Mouse (Mus musculus): Measurements from ENCODE around the gene Zfhx3. TPM values are rescaled to one million over a fixed set of nuclear protein-coding genes. Genes with fewer than 3 reads are reported as not detected.

Gene Zfhx3
- polyA plus RNA-seq, 1 experiment from 2014 or later = 4.3 TPM

DNA sequence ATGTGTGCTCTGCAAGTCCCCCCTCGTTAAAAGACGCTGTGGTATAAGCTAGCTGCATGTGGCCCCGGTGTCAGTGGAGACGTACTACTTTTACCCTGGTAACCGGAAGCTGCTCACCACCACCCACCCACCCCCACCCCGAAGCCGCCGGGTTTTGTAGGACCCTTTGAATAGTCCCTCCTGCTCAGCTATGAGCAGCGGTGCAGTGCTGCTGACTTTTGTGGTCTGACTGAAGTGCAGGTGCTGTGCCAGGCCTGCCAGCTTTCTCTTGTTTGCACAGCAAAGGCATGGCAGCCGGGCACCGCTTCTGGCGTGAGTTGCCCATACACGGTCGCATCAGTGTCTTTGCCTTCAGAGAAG is 944.8 kb downstream of the Zfhx3 start:
- CTCF ChIA-PET = interaction anchor here (0.8 to 2.8 kb wide), 15 partner anchors 10 to 235 kb away, joined by 3 to 21 read pairs (median 3); no protein-coding TSS in a partner anchor
- POLR2A ChIA-PET = interaction anchor here (0.6 to 1.4 kb wide), 3 partner anchors 9 to 303 kb away, joined by 3 to 4 read pairs (median 4); no protein-coding TSS in a partner anchor
- H3K27me3 ChIP-seq = no peaks in the 10 kb centered on the region
- DNase-seq (ENCODE audit: low read depth, low spot score) (no peak), ATAC-seq (no peak)
- in situ Hi-C loops (cut with MboI; ENCODE audit: low pct_unique_long_range_greater_than_20kb) = no loop called here
- no peak for TF ChIP-seq CTCF (IDR thresholded peaks at IDR 0.05)

DNA sequence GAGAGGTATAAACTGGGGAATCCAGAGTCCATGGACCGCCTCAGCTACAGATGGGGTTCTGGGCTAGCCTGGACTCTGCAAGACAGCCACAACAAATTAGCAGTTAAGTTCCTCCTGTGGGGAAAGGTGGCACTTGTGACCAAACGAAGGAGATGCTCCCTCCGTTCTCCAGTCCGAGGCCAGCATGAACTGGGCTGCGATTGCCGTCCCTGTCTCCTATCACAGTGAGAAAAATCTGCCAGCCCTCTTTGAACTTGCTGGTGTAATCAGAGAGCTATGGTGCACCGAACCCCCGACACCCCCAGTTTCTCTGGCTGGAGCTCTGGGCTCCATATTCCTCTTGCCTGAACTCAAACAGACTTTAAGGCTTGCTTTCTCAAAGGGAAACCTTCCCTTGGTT is 945.4 kb downstream of the Zfhx3 start:
- H3K27me3 ChIP-seq = no peaks in the 10 kb centered on the region
- ATAC-seq (no peak), DNase-seq (ENCODE audit: low read depth, low spot score) (no peak)
- ChIA-PET CTCF (interaction anchor here (1.1 to 2.8 kb wide), 2 partner anchors 9 to 10 kb away, joined by 3 to 21 read pairs; no protein-coding TSS in a partner anchor), POLR2A (no interaction called here)
- in situ Hi-C loops (cut with MboI; ENCODE audit: low pct_unique_long_range_greater_than_20kb) = no loop called here
- no peak for TF ChIP-seq CTCF (IDR thresholded peaks at IDR 0.05)

DNA sequence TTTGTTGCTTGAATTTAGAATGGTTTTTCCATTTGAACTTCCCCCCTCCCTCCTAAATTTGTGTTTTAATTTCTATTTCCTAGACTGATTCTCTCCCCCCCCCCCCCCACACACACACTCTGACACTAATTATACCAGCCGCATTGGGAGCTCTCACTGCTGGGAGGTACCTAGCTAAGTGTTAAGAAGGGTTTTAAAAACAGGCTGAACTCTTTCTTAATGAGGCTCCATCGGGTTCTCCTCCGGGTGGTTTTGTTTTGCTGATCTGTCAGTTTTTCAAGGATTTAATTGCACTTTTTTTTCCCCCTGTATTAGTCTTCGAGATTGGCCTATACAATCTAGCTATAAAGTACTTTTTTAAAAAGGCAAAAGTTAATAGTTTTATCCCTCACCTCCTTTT is 946.5 kb downstream of the Zfhx3 start:
- no peaks in the 10 kb centered on the region for H3K27me3 ChIP-seq
- in situ Hi-C loops (cut with MboI; ENCODE audit: low pct_unique_long_range_greater_than_20kb) = no loop called here
- ATAC-seq = no peak
- no peak for DNase-seq (ENCODE audit: low read depth, low spot score)
- POLR2A ChIA-PET = interaction anchor here (0.6 kb wide), 1 partner anchor 9 kb away, joined by 3 read pairs; no protein-coding TSS in a partner anchor
- no peak for TF ChIP-seq CTCF (IDR thresholded peaks at IDR 0.05)
- CTCF ChIA-PET = no interaction called here

DNA sequence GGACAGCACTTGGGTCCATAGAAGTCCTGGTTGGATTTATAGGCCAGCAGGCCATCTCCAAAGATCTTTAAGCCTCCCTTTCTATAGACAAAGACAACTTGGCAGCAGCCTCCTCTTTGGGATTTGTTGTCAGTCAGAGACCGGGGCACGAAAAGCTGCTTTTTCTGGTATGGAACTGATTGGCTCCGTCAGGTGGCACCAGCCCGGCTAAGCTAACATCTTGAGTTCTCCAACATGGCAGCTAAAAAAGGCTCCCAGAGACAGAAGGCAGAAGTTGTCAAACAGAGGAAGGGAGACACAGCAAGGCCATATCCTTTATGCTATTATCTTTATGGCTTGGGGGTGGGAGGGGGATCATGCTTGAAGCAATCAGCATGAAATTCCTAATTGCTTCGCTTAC is 947.0 kb downstream of the Zfhx3 start:
- ATAC-seq (no peak), DNase-seq (ENCODE audit: low read depth, low spot score) (no peak)
- ChIA-PET POLR2A (interaction anchor here (0.6 kb wide), 1 partner anchor 8 kb away, joined by 3 read pairs; no protein-coding TSS in a partner anchor), CTCF (no interaction called here)
- H3K27me3 ChIP-seq = no peaks in the 10 kb centered on the region
- in situ Hi-C loops (cut with MboI; ENCODE audit: low pct_unique_long_range_greater_than_20kb) = no loop called here
- TF ChIP-seq CTCF (IDR thresholded peaks at IDR 0.05) = no peak

DNA sequence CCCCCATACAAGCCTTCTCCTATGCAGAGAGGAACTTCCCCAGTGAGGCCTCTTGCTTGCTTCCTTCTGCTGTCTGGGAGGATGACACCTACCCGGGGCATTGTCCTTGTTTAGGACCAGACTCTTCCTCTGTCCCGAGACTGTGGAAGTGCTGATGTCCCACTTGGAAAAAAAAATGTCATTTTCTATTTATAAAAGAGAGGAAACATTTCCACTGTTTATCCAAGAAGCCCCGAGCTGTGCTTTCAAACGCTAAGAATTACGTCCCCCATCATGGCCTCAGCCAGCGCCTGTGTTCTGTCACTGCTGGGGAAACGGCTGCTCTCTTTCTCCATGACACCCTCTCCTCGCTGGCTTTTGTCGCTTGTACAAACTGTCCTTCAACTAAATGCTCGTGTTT is 951.8 kb downstream of the Zfhx3 start:
- DNase-seq (ENCODE audit: low read depth, low spot score) (no peak), ATAC-seq (no peak)
- CTCF ChIA-PET = interaction anchor here (1.7 kb wide), 1 partner anchor 17 kb away, joined by 5 read pairs; no protein-coding TSS in a partner anchor
- TF ChIP-seq CTCF (IDR thresholded peaks at IDR 0.05) = no peak
- no peaks in the 10 kb centered on the region for H3K27me3 ChIP-seq
- in situ Hi-C loops (cut with MboI; ENCODE audit: low pct_unique_long_range_greater_than_20kb) = no loop called here
- POLR2A ChIA-PET = no interaction called here

DNA sequence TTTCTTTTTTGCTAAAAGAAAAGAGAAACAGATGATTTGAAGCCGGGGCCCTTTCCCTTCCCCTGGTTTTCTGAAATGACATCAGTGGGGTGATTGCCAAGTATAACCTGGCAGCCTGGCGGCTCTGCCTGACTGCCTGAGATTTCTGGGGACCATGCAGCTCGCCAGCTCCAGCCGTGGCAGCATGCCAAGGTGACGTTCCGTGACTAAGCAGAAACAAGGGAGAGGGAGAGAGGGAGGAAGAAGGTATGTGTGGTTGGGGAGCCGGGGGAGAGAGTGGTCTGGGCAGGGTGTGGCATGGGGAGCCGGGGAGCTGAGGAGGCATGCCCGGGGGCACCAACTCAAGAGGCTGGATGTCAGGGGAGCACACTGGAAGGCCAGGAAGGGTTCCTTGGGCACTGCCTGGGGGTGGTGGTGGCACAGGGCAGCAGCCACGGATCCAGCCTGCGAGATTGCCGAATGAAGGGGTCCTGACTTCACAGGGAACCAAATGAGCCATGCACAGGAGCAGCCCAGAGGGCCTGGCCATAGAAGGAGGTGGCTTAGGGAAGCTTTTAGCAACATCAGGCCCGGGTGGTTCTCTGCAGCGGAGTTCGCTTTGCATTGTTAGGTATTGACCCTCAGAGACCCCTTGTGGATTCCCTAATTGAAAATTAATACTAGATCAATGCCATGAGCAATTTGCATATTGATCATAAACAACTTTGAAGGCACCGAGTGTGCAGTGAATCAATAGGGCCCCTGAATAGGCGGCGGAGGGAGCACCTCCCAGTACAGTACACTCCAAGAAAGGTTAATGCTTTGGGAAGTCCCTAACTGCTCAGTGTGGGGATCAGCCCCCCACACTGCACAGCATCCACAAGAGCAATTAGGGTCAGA is 954.3 kb downstream of the Zfhx3 start:
- in situ Hi-C loops (cut with MboI; ENCODE audit: low pct_unique_long_range_greater_than_20kb) = loop anchor here (5.0 kb wide), 1 partner anchor 184 kb away; no protein-coding TSS in a partner anchor
- no peaks in the 10 kb centered on the region for H3K27me3 ChIP-seq
- ATAC-seq (peak; percentile 75), DNase-seq (ENCODE audit: low read depth, low spot score) (peak; percentile 98)
- no peak for TF ChIP-seq CTCF (IDR thresholded peaks at IDR 0.05)
- ChIA-PET POLR2A (interaction anchor here (0.6 to 1.2 kb wide), 2 partner anchors 10 to 17 kb away, joined by 3 read pairs; no protein-coding TSS in a partner anchor), CTCF (interaction anchor here (1.1 to 3.5 kb wide), 3 partner anchors 10 to 38 kb away, joined by 3 to 21 read pairs (median 7); no protein-coding TSS in a partner anchor)

DNA sequence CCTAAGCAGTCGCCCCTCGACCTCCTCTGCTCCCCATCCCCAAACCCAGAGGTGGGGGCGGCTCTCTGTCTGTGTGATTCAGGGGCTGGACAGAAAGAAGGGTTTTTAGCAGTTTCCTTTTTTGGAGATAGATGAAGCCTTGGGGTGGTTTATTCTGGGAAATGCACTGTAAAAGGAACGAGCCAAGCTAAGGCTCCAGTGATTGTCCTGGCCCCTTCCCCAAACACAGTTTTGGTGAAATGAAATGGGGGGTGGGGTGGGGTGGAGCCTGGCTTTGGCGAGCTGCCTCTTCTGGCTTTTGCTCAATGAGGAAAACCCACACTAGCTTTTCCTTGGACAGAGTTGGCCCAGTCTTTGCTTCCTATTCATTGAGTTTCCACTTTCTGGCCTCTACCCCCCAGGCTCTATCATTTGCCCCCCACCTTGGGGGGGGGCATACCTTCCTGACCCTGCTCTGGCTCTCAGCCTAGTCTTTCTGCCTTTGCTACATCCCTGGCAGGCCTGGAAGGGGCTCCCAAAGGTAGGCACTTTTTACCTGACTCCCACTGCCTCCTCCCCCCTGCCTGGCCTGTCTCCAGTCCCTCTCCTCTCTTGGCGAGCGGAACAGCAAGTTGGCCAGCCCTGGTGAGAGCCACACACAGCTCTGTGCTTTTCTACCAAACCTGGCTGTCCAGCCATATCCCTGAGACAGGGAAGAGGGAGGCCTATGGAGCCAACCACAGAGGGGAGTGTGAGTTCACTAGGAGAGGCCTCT is 955.1 kb downstream of the Zfhx3 start:
- DNase-seq (ENCODE audit: low read depth, low spot score) (no peak), ATAC-seq (peak; percentile 22)
- H3K27me3 ChIP-seq = no peaks in the 10 kb centered on the region
- no peak for TF ChIP-seq CTCF (IDR thresholded peaks at IDR 0.05)
- in situ Hi-C loops (cut with MboI; ENCODE audit: low pct_unique_long_range_greater_than_20kb) = loop anchor here (5.0 kb wide), 1 partner anchor 185 kb away; no protein-coding TSS in a partner anchor
- POLR2A ChIA-PET = interaction anchor here (0.5 to 0.6 kb wide), 3 partner anchors 9 to 18 kb away, joined by 3 read pairs; no protein-coding TSS in a partner anchor
- CTCF ChIA-PET = interaction anchor here (1.0 to 3.5 kb wide), 4 partner anchors 11 to 39 kb away, joined by 3 to 21 read pairs (median 5); no protein-coding TSS in a partner anchor

DNA sequence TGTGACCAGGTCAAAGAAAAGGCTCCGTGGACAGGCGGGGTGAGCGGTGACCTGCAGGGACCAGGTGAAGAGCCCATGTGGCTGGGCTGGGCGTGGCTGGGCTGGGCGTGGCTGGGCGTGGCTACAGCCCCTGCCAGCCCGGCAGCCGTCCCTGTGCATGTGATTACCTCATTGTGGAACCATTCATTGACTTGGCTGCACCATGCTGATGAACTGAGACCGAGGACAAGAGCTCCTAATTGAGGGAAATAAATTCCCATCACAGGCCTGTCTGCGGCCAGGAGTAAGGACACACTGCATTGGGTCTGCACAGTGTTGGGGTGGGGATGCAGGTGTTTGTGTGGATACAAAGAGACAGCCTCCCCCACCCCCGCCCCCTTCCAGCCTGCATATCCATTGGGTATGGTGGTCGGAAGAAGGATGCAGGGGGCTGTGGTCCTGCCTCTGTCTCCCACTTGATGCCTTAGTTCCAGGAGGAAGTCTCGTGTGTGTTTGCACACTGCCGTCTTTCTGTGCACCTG is 956.9 kb downstream of the Zfhx3 start:
- H3K27me3 ChIP-seq = no peaks in the 10 kb centered on the region
- ATAC-seq (no peak), DNase-seq (ENCODE audit: low read depth, low spot score) (no peak)
- CTCF ChIA-PET = interaction anchor here (1.3 kb wide), 1 partner anchor 13 kb away, joined by 3 read pairs; no protein-coding TSS in a partner anchor
- in situ Hi-C loops (cut with MboI; ENCODE audit: low pct_unique_long_range_greater_than_20kb) = loop anchor here (5.0 kb wide), 1 partner anchor 187 kb away; no protein-coding TSS in a partner anchor
- POLR2A ChIA-PET = no interaction called here
- no peak for TF ChIP-seq CTCF (IDR thresholded peaks at IDR 0.05)

DNA sequence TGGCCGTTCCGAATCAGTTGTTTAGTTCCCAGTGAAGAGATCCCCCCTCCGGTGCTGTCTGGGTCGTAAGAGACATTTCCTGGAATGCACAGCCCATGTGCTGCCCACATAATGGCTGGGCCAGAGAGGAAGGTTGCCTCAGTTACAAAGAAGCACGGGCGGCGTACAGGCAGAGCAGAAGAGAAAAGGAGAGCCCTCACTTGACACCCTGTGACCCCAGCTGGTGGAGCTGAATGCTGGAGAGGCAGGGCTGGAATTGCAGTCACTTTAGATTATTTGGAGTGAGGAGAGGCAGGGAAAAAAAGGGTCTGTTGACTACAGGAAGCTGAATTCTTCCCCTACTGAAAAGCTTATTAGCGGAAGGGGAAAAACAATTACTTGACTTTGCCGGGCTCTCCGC is 958.1 kb downstream of the Zfhx3 start:
- CTCF ChIA-PET = interaction anchor here (0.9 to 1.2 kb wide), 2 partner anchors 14 to 18 kb away, joined by 3 read pairs; no protein-coding TSS in a partner anchor
- TF ChIP-seq CTCF (IDR thresholded peaks at IDR 0.05) = no peak
- POLR2A ChIA-PET = no interaction called here
- no peak for ATAC-seq
- no peaks in the 10 kb centered on the region for H3K27me3 ChIP-seq
- no peak for DNase-seq (ENCODE audit: low read depth, low spot score)
- in situ Hi-C loops (cut with MboI; ENCODE audit: low pct_unique_long_range_greater_than_20kb) = loop anchor here (10.0 kb wide), 2 partner anchors 284 to 326 kb away; no protein-coding TSS in a partner anchor

DNA sequence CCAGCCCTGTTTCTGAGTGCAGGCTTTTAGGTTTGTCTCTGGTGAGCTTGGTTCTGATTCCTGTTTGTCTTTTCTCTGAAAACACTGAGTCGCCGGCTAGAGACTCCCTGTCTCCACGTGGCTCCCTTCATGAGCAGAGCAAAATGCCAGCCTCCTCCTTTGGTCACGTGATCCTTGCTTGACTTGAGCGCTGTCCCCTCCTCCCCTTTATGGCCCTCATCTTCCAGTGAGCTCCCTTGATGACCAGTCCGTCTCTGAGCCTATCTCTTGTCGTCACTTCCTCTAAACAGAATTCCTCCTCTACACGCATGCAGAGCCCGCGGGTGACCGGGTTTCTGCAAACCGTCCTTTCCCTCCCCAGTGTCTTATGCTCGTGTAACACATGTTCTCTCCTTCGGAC is 958.8 kb downstream of the Zfhx3 start:
- ChIA-PET POLR2A (interaction anchor here (0.6 to 0.7 kb wide), 2 partner anchors 66 to 412 kb away, joined by 3 read pairs; no protein-coding TSS in a partner anchor), CTCF (interaction anchor here (0.9 to 1.2 kb wide), 2 partner anchors 15 to 18 kb away, joined by 3 read pairs; no protein-coding TSS in a partner anchor)
- no peak for DNase-seq (ENCODE audit: low read depth, low spot score)
- in situ Hi-C loops (cut with MboI; ENCODE audit: low pct_unique_long_range_greater_than_20kb) = loop anchor here (10.0 kb wide), 2 partner anchors 284 to 326 kb away; no protein-coding TSS in a partner anchor
- TF ChIP-seq CTCF (IDR thresholded peaks at IDR 0.05) = no peak
- ATAC-seq = no peak
- H3K27me3 ChIP-seq = no peaks in the 10 kb centered on the region

All from Patski (cell line).